Comparison of ENCODE assay signal across 7 mouse cellular contexts in genomic region chr1:165302455-165303208, GRCm38 (mm10). TPM values are rescaled to one million over a fixed set of nuclear protein-coding genes. Genes with fewer than 3 reads are reported as not detected.
DNase-seq lines count a peak whose midpoint lies in the region; ATAC-seq and TF ChIP-seq lines count a peak whose summit lies in the region.

No protein-coding gene starts in this region.

- H3K36me3 ChIP-seq in forebrain, postnatal 0 days (ENCODE audit: insufficient read depth): peaks cover 12% of the 10 kb centered on the region
- no peaks in the 10 kb centered on the region; the same call in 1 of the 2 replicates for H3K36me3 ChIP-seq in midbrain, embryonic 15.5 days (replicated peaks)

- no peaks in the 10 kb centered on the region for H3K4me1 ChIP-seq in forebrain, postnatal 0 days (ENCODE audit: insufficient read depth)
- H3K4me1 ChIP-seq in midbrain, embryonic 15.5 days: peaks cover 7% of the 10 kb centered on the region; the same call in 1 of the 2 replicates
- H3K4me1 ChIP-seq in cerebellum, adult 2 months (ENCODE audit: control insufficient read depth, insufficient read depth, low read length): no peaks in the 10 kb centered on the region

- peak; percentile 52 for DNase-seq in right cerebral cortex, postnatal 4 days
- DNase-seq in right cerebral cortex, postnatal 36 days (ENCODE audit: low spot score in 2 of 2): no peak
- DNase-seq in forebrain, postnatal 0 days: peak; percentile 60
- peak; percentile 67 for DNase-seq in kidney, adult 18-20 months
- DNase-seq in ovary, postnatal 14 days (ENCODE audit: low spot score): no peak
- DNase-seq in cerebellum, adult 2 months: no peak

- no peak overlapping the region for H3K4me3 ChIP-seq in forebrain, postnatal 0 days (ENCODE audit: low read depth, low read length)
- H3K4me3 ChIP-seq in midbrain, embryonic 15.5 days: no peak overlapping the region
- no peak overlapping the region for H3K4me3 ChIP-seq in cerebellum, adult 2 months (replicated peaks; ENCODE audit: insufficient read depth, low read depth, low read length)

- no peaks in the 10 kb centered on the region for H3K27me3 ChIP-seq in forebrain, postnatal 0 days (ENCODE audit: insufficient read depth, low read length)
- H3K27me3 ChIP-seq in midbrain, embryonic 15.5 days (replicated peaks): no peaks in the 10 kb centered on the region
- H3K27me3 ChIP-seq in cerebellum, adult 2 months (ENCODE audit: control insufficient read depth, insufficient read depth, low read length): no peaks in the 10 kb centered on the region

- peak; percentile 64; the same call in 1 of the 2 replicates for ATAC-seq in forebrain, postnatal 0 days
- ATAC-seq in midbrain, embryonic 15.5 days (replicated peaks): peak; percentile 61

- no peaks in the 10 kb centered on the region for H3K9me3 ChIP-seq in forebrain, postnatal 0 days (ENCODE audit: low read length)
- H3K9me3 ChIP-seq in midbrain, embryonic 15.5 days: no peaks in the 10 kb centered on the region

- 43% methylated on average over 13 of the region's 13 CpGs for WGBS in forebrain, postnatal 0 days
- WGBS in midbrain, embryonic 15.5 days: 57% methylated on average over 13 of the region's 13 CpGs
- 48% methylated on average over 13 of the region's 13 CpGs for WGBS in cerebellum, adult 2 months

- TF ChIP-seq CTCF in forebrain, postnatal 0 days (IDR thresholded peaks at IDR 0.05; ENCODE audit: low read depth): peak; percentile 30; the same call in 1 of the 2 replicates
- TF ChIP-seq CTCF in cerebellum, adult 2 months (IDR thresholded peaks at IDR 0.05; ENCODE audit: borderline replicate concordance, insufficient read depth, low read depth, low read length): no peak

- no peak overlapping the region for H3K9ac ChIP-seq in forebrain, postnatal 0 days
- no peak overlapping the region for H3K9ac ChIP-seq in midbrain, embryonic 15.5 days

- H3K4me2 ChIP-seq in forebrain, postnatal 0 days (ENCODE audit: low read depth): no peak overlapping the region
- no peak overlapping the region for H3K4me2 ChIP-seq in midbrain, embryonic 15.5 days

- no peak for TF ChIP-seq POLR2A in cerebellum, adult 2 months (IDR thresholded peaks at IDR 0.05; ENCODE audit: borderline replicate concordance, insufficient read depth, low read length)

- H3K27ac ChIP-seq in forebrain, postnatal 0 days (ENCODE audit: low read depth, low read length): no peak overlapping the region
- no peak overlapping the region for H3K27ac ChIP-seq in midbrain, embryonic 15.5 days
- H3K27ac ChIP-seq in cerebellum, adult 2 months (ENCODE audit: insufficient read depth, low read length): no peak overlapping the region

RNA-seq across cellular contexts. Expression of gene Gpr161, which starts 7.0 kb away (rescaled TPM):
- 40.9 and 51.0 TPM in 2 replicates for total RNA-seq in forebrain, postnatal 0 days (2014; rRNA removed)
- polyA plus RNA-seq in forebrain, postnatal 0 days (2015; fragmentation: Nextera tagmentation; extraction: Ambion mirVana): 2.5 and 2.8 TPM in 2 replicates
- 4.4 and 4.5 TPM in 2 replicates for polyA plus RNA-seq in midbrain, embryonic 15.5 days (2015; fragmentation: Nextera tagmentation; extraction: Ambion mirVana)
- 3.3 and 3.8 TPM in 2 replicates for polyA plus RNA-seq in cerebellum, adult 2 months (2012; rRNA removed)

Comparison
In these comparisons a context has a peak if more than half of its experiments do, and no peak if none do; other contexts are left out.
1. DNase-seq: peak in right cerebral cortex, postnatal 4 days (single experiment), forebrain, postnatal 0 days (single experiment) and kidney, adult 18-20 months (single experiment); none in right cerebral cortex, postnatal 36 days (0 of 2), ovary, postnatal 14 days (single experiment) and cerebellum, adult 2 months (0 of 2).